Mouse (Mus musculus) kidney, adult 18-20 months (tissue): Measurements from ENCODE around the gene Tmem63b.

ENCODE experiments used
- DNase-seq: peaks from one replicate; pipeline ENCODE4 v3.0.0; 2021

The Tmem63b gene

GRCm38 (mm10) chr17:45617655-45618054 is 69.0 kb downstream of the Tmem63b start:
- DNase-seq, result no peak

- DNase-seq, result no peak
These were observed 70.0 kb downstream of the Tmem63b start for GRCm38 (mm10) chr17:45616679-45617078.

DNA sequence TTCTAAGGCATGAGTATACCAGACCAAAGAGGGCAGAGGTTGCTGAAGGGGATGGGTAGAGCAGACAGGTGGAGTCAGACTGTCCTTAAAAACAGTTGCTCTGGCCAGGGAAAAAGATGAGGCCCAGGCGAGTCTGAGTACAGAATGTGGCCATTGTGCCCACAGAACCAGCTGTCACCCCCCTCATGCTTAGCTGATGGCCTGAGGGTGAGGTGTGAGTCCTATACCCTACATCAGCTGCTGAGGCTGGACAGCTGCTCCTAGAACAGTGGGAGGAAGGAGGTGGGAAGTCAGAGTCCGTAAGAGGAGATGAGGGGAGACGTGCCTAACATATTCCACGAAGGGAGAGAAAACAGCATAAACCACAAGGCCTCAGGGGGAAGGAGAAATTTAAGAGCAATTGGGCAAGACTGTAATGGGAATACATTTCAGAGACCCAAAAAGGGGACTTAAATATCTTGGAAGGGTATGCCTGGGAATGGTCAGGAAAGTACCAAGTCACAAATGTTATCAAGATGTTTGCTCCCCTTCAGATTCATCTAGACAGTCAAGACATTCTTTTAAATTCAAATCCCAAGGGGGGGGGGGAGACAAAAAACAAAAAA is 70.6 kb downstream of the Tmem63b start:
- no peak for DNase-seq

- DNase-seq, result no peak
These were observed 73.8 kb downstream of the Tmem63b start for GRCm38 (mm10) chr17:45612921-45613320.

DNA sequence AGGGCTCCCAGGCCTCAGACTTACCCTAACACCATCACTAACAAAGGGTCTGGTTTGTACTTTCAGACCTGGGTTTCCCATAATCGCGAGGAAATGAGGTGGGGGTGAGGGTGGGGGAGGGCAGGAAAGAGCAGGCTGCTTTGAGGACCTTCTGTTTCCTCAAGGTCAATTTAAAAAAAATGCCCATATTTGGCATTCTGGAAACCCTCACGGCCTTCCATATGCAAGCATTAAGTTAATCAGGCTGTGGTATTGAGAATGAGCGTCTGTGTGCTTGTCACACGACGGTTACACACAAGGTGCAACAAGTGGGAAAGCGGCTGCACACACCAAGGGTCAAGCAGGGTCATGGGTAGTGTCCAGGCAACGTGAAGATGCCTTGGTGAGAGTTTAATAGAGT is 74.7 kb downstream of the Tmem63b start:
- no peak for DNase-seq
